Mouse (Mus musculus) bone marrow, adult 2 months (tissue): ENCODE results near the gene Rasgrp3. TPM values are rescaled to one million over a fixed set of nuclear protein-coding genes. Genes with fewer than 3 reads are reported as not detected.

Experiments used
- H3K27ac ChIP-seq: fragments of 200-500 bp; 2 replicates; pipeline ENCODE4 v1.5.1; 2012; ENCODE audit warnings: low read depth, mild to moderate bottlenecking, control low read depth, inconsistent platforms, low read length; ENCODE audit not compliant: control insufficient read depth, poor library complexity, insufficient read depth
- H3K4me1 ChIP-seq: fragments of 200-500 bp; 2 replicates; pipeline ENCODE4 v1.6.1; 2011; ENCODE audit warnings: low read length; ENCODE audit not compliant: control insufficient read depth, insufficient read depth
- H3K4me3 ChIP-seq: fragments of 200-500 bp; replicated peaks from 2 replicates; pipeline ENCODE3; 2011; ENCODE audit warnings: mild to moderate bottlenecking, low read depth, low read length, control low read depth; ENCODE audit not compliant: control insufficient read depth
- CTCF ChIP-seq: fragments of 200-500 bp; IDR thresholded peaks from 2 replicates; pipeline ENCODE4 v1.5.1; 2011; ENCODE audit warnings: low read length, control low read depth; ENCODE audit not compliant: control insufficient read depth, insufficient read depth
- POLR2A ChIP-seq: fragments of 200-500 bp; IDR thresholded peaks from 2 replicates; pipeline ENCODE4 v1.6.1; 2011; ENCODE audit warnings: low read depth, mild to moderate bottlenecking, control low read depth, low read length, borderline replicate concordance; ENCODE audit not compliant: control insufficient read depth
- WGBS: fragments of 180-500 bp; shearing (Covaris S2); methylation state at CpG from one replicate; pipeline ENCODE4 v1.1.7; 2018; 5-methylcytosine and 5-hydroxymethylcytosine counted together
- polyA plus RNA-seq: library from polyadenylated mRNA; stranded (reverse); fragments of >200 nt; gene quantifications from 2 replicates; pipeline ENCODE4 v1.2.4, GENCODE M21; 2011; ENCODE audit warnings: low replicate concordance; ENCODE audit not compliant: missing spikeins, insufficient read depth, insufficient read length

The Rasgrp3 gene
- polyA plus RNA-seq, 1 experiment = 4.3 TPM

GRCm38 (mm10) chr17:75465635-75465997 is 29.9 kb downstream of the Rasgrp3 start:
- H3K27ac ChIP-seq = peak overlapping the region; percentile 90; the same call in 1 of the 2 replicates
- WGBS = 3% methylated on average over 14 of the region's 14 CpGs
- no peak for TF ChIP-seq CTCF
- no peak for TF ChIP-seq POLR2A
- peak overlapping the region; percentile 68 for H3K4me3 ChIP-seq
- H3K4me1 ChIP-seq = peaks cover 10% of the 10 kb centered on the region; the same call in 1 of the 2 replicates

GRCm38 (mm10) chr17:75466948-75467347 is 31.3 kb downstream of the Rasgrp3 start:
- H3K27ac ChIP-seq = no peak overlapping the region
- TF ChIP-seq CTCF = no peak
- TF ChIP-seq POLR2A = no peak
- H3K4me1 ChIP-seq = peaks cover 7% of the 10 kb centered on the region; the same call in 1 of the 2 replicates
- WGBS = 56% methylated on average over 4 of the region's 4 CpGs
- H3K4me3 ChIP-seq = no peak overlapping the region

GRCm38 (mm10) chr17:75467526-75467925 is 31.8 kb downstream of the Rasgrp3 start:
- H3K4me1 ChIP-seq = peaks cover 7% of the 10 kb centered on the region; the same call in 1 of the 2 replicates

GRCm38 (mm10) chr17:75468479-75469114 is 32.9 kb downstream of the Rasgrp3 start:
- WGBS = 86% methylated on average over 10 of the region's 10 CpGs
- no peak for TF ChIP-seq POLR2A
- no peak for TF ChIP-seq CTCF
- Histone ChIP-seq H3K27ac (no peak overlapping the region), H3K4me1 (peaks cover 4% of the 10 kb centered on the region; the same call in 1 of the 2 replicates), H3K4me3 (no peak overlapping the region)

More at GRCm38 (mm10) chr17:75467526-75467925, 31.8 kb downstream of the Rasgrp3 start:
- no peak overlapping the region for H3K4me3 ChIP-seq
- no peak overlapping the region for H3K27ac ChIP-seq
- WGBS = 84% methylated on average over 2 of the region's 2 CpGs
- no peak for TF ChIP-seq POLR2A
- no peak for TF ChIP-seq CTCF

- TF ChIP-seq CTCF (no peak), POLR2A (no peak)
- no peaks in the 10 kb centered on the region; the same call in 1 of the 2 replicates for H3K4me1 ChIP-seq
- 84% methylated on average over 6 of the region's 6 CpGs for WGBS
Observed at GRCm38 (mm10) chr17:75470325-75470724, 34.6 kb downstream of the Rasgrp3 start.

GRCm38 (mm10) chr17:75470885-75471610 is 35.4 kb downstream of the Rasgrp3 start:
- H3K4me1 ChIP-seq = no peaks in the 10 kb centered on the region
- TF ChIP-seq CTCF = no peak
- WGBS = 90% methylated on average over 7 of the region's 7 CpGs
- no peak overlapping the region for H3K27ac ChIP-seq
- no peak overlapping the region for H3K4me3 ChIP-seq

More at GRCm38 (mm10) chr17:75470325-75470724, 34.6 kb downstream of the Rasgrp3 start:
- Histone ChIP-seq H3K4me3 (no peak overlapping the region), H3K27ac (no peak overlapping the region)

GRCm38 (mm10) chr17:75471644-75472253 is 36.1 kb downstream of the Rasgrp3 start:
- WGBS = 81% methylated on average over 6 of the region's 6 CpGs

GRCm38 (mm10) chr17:75472379-75472778 is 36.7 kb downstream of the Rasgrp3 start:
- WGBS = 1% methylated on average over 2 of the region's 2 CpGs
- Histone ChIP-seq H3K27ac (no peak overlapping the region), H3K4me1 (no peaks in the 10 kb centered on the region), H3K4me3 (no peak overlapping the region)
- TF ChIP-seq POLR2A (no peak), CTCF (no peak)

More at GRCm38 (mm10) chr17:75471644-75472253, 36.1 kb downstream of the Rasgrp3 start:
- TF ChIP-seq CTCF = no peak
- no peak for TF ChIP-seq POLR2A
- no peaks in the 10 kb centered on the region for H3K4me1 ChIP-seq
- H3K27ac ChIP-seq = no peak overlapping the region
- no peak overlapping the region for H3K4me3 ChIP-seq
